Mouse (Mus musculus) c-Kit-positive CD71-positive TER-119-negative erythroid progenitor cells, embryonic 14.5 days (primary cell): ENCODE results near the gene Defa35.
A peak's percentile ranks its signal among the peaks of the same experiment; 100 is the strongest.
"Not testable (repeated sequence)": the region's sequence is repeated elsewhere in the genome, so short reads cannot be mapped to it uniquely, and the experiment has no call there.

Experiments used
- DNase-seq: peaks from one replicate; pipeline ENCODE4 v3.0.0-alpha.2; 2013; ENCODE audit warnings: low read depth

Gene Defa35

DNA sequence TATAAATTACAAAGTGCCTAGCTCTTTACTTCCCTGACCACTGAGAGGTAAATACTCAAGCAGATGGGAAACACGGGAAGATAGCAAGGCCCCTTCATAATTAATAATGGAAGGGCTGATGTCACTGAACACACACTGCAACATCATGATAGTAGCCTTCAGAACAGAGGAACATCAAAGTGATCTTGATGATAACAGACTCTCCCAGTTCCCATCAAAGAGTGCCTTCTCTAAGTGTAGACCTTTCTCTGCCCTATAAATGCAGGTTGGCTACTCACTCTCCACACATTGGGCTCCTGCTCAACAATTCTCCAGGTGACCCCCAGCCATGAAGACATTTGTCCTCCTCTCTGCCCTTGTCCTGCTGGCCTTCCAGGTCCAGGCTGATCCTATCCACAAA is at the start of gene Defa35:
Gene Defa35, plus strand, starts transcription at position 301 of the 400 bp plus-strand sequence.
- DNase-seq, result not testable (repeated sequence)

GRCm38 (mm10) chr8:21025245-21025644 is 39.6 kb upstream of the Defa35 start, which contains the start of gene Defa21:
TSS of gene Defa21 (plus strand) at chr8:21025545.
- DNase-seq, result not testable (repeated sequence)

GRCm38 (mm10) chr8:21054747-21055146 is 10.1 kb upstream of the Defa35 start, which contains the start of gene Defa23:
TSS of gene Defa23 (plus strand) at chr8:21055047.
- DNase-seq, result not testable (repeated sequence)

- not testable (repeated sequence) for DNase-seq
Measured at GRCm38 (mm10) chr8:21084142-21084541, 19.3 kb downstream of the Defa35 start, which contains the start of gene Defa25. TSS of gene Defa25 (plus strand) at chr8:21084442.

- peak; percentile 9 for DNase-seq
Measured at GRCm38 (mm10) chr8:21093106-21093505, 28.3 kb downstream of the Defa35 start.

DNA sequence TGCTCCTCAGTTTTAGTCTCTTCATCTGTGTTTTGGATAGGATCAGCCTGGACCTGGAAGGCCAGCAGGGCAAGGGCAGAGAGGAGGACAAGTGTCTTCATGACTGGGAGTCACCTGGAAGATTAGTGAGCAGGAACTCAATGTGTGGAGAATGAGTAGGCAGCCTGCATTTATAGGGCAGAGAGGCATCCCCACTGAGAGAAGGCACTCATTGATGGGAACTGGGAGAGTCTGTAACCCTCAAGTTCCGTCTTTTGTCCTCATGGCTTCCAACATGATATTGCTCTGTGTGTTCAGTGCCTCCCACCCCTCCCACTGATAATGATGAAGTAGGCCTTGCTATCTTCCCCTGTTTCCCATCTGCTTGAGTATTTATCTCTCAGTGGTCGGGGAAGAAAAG is 31.1 kb downstream of the Defa35 start, which contains the start of gene Gm14851:
Gene Gm14851, minus strand, starts transcription at position 101 of the 400 bp plus-strand sequence.
- DNase-seq, result not testable (repeated sequence)
